Mouse (Mus musculus) lung, postnatal 0 days (tissue): ENCODE results near the gene Cabp7.

Source experiments
- CTCF ChIP-seq: IDR thresholded peaks from 2 replicates; pipeline ENCODE4 v1.5.1; 2016; ENCODE audit warnings: antibody characterized with exemption, mild to moderate bottlenecking
- EP300 ChIP-seq: IDR thresholded peaks from 2 replicates; pipeline ENCODE4 v1.6.1; 2016; ENCODE audit warnings: antibody characterized with exemption, mild to moderate bottlenecking, control low read depth

- TF ChIP-seq CTCF (no peak), EP300 (no peak)
These were observed 41.4 kb downstream of the Cabp7 start for GRCm38 (mm10) chr11:4705178-4705577.
